ENCODE assay signal across 12 mouse cellular contexts in the genomic region with DNA sequence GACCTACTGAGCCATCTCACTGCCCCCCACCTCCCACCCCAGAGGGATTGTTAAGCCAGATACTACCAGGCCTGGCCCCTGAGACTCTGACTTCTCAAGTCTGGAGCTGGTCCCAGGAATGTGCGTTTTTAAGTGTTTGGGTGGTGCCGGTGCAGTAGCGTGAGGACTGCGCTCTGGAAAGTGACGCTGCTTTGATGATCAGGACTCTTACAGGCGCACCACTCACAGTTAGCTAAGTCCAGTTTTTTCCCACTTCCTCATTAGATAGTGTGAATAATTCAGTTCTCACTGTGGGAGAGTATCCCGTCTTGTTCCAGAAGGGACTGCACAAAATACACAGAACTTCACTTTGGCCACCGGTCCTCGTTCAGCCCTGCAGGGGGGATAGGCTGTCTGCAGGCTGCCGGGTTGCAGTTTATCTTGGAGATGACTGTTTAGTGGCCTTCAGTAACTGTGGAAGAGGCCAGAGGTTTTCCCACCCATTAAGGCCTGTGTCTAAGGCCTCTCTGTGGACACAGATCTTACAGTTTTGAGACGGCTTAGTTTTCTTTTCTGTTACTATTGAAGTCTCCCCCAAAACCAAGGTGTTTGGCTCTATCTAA.
A peak's percentile ranks its signal among the peaks of the same experiment; 100 is the strongest.
DNase-seq lines count a peak whose midpoint lies in the region; ATAC-seq and TF ChIP-seq lines count a peak whose summit lies in the region.
"Had no signal": no experiment of that assay in that cellular context is flagged by ENCODE, and none has a peak within 500 bp of the region (broad histone marks: within the 10 kb centered on the region; RNA-seq: fewer than 3 reads in every experiment).

No protein-coding gene starts in this region.

- no peak overlapping the region for H3K4me2 ChIP-seq in forebrain, embryonic 12.5 days
- H3K4me2 ChIP-seq in lung, embryonic 15.5 days = no peak overlapping the region
- H3K4me2 ChIP-seq in stomach, postnatal 0 days (replicated peaks; ENCODE audit: low read depth) = no peak overlapping the region
- H3K4me2 ChIP-seq: liver, embryonic 13.5 days had no signal

- TF ChIP-seq CTCF in lung, adult 2 months (IDR thresholded peaks at IDR 0.05; ENCODE audit: insufficient read depth, low read length) = no peak
- TF ChIP-seq CTCF in stomach, postnatal 0 days (IDR thresholded peaks at IDR 0.05; ENCODE audit: low read depth) = no peak
- no peak for TF ChIP-seq CTCF in thymus, adult 2 months (IDR thresholded peaks at IDR 0.05; ENCODE audit: borderline replicate concordance, control insufficient read depth, extremely low read depth, insufficient read depth, low read length, poor library complexity)

- TF ChIP-seq EP300 in stomach, postnatal 0 days (optimal IDR thresholded peaks at IDR 0.05) = no peak

- peaks cover 75% of the 10 kb centered on the region for H3K36me3 ChIP-seq in forebrain, embryonic 10.5 days (replicated peaks)
- H3K36me3 ChIP-seq in forebrain, embryonic 12.5 days (replicated peaks) = peaks cover 44% of the 10 kb centered on the region
- peaks cover 28% of the 10 kb centered on the region for H3K36me3 ChIP-seq in lung, embryonic 15.5 days
- H3K36me3 ChIP-seq in stomach, postnatal 0 days (ENCODE audit: control insufficient read depth, insufficient read depth, low read length) = no peaks in the 10 kb centered on the region; the same call in 1 of the 2 replicates
- no peaks in the 10 kb centered on the region for H3K36me3 ChIP-seq in thymus, adult 2 months (ENCODE audit: control insufficient read depth, insufficient read depth, low read length)

- no peak for DNase-seq in forebrain, embryonic 10.5 days (ENCODE audit: extremely low spot score, low spot score)
- DNase-seq in lung, adult 2 months = no peak
- peak; percentile 43 for DNase-seq in heart, postnatal 4 days
- no peak for DNase-seq in stomach, postnatal 0 days (ENCODE audit: low spot score)
- no peak for DNase-seq in thymus, adult 2 months
- no peak for DNase-seq in natural killer cell, adult 2 months (ENCODE audit: low spot score in 2 of 2)
- DNase-seq: kidney, adult 9 months; liver, embryonic 13.5 days; thymus, postnatal 25 days had no signal

- ATAC-seq in forebrain, embryonic 12.5 days (ENCODE audit: low FRiP score) = no peak
- ATAC-seq in lung, embryonic 15.5 days (ENCODE audit: borderline replicate concordance, extremely low read depth, low FRiP score, low TSS enrichment) = peak; percentile 44; the same call in 1 of the 2 replicates
- 0 out of 2 replicates have a peak, but pooled peaks have one; percentile 35 for ATAC-seq in stomach, postnatal 0 days (ENCODE audit: low FRiP score, low TSS enrichment)
- ATAC-seq: forebrain, embryonic 14.5 days had no signal

- WGBS in forebrain, embryonic 10.5 days = 81% methylated on average over 11 of the region's 11 CpGs
- 69% methylated on average over 11 of the region's 11 CpGs for WGBS in forebrain, embryonic 12.5 days
- WGBS in lung, embryonic 15.5 days = 25% methylated on average over 11 of the region's 11 CpGs
- WGBS in lung, adult 2 months = 50% methylated on average over 11 of the region's 11 CpGs
- WGBS in stomach, postnatal 0 days = 48% methylated on average over 11 of the region's 11 CpGs
- WGBS in thymus, adult 2 months = 87% methylated on average over 11 of the region's 11 CpGs

- H3K27me3 ChIP-seq in forebrain, embryonic 10.5 days (ENCODE audit: poor library complexity, severe bottlenecking) = no peaks in the 10 kb centered on the region
- H3K27me3 ChIP-seq in forebrain, embryonic 12.5 days = no peaks in the 10 kb centered on the region
- no peaks in the 10 kb centered on the region for H3K27me3 ChIP-seq in lung, embryonic 15.5 days
- no peaks in the 10 kb centered on the region for H3K27me3 ChIP-seq in stomach, postnatal 0 days (ENCODE audit: control insufficient read depth, insufficient read depth, low read length)
- no peaks in the 10 kb centered on the region for H3K27me3 ChIP-seq in thymus, adult 2 months (ENCODE audit: control insufficient read depth, insufficient read depth, low read length)
- H3K27me3 ChIP-seq: liver, embryonic 13.5 days had no signal

- H3K27ac ChIP-seq in forebrain, embryonic 10.5 days = peak overlapping the region; percentile 54; the same call in 1 of the 2 replicates
- H3K27ac ChIP-seq in forebrain, embryonic 12.5 days = no peak overlapping the region
- peak overlapping the region; percentile 29; the same call in 1 of the 2 replicates for H3K27ac ChIP-seq in lung, embryonic 15.5 days
- H3K27ac ChIP-seq in stomach, postnatal 0 days (replicated peaks) = no peak overlapping the region
- no peak overlapping the region for H3K27ac ChIP-seq in thymus, adult 2 months (ENCODE audit: control insufficient read depth, insufficient read depth, low read length)
- H3K27ac ChIP-seq: liver, embryonic 13.5 days had no signal

- no peak overlapping the region for H3K4me3 ChIP-seq in forebrain, embryonic 10.5 days
- H3K4me3 ChIP-seq in forebrain, embryonic 12.5 days (replicated peaks) = no peak overlapping the region
- H3K4me3 ChIP-seq in lung, embryonic 15.5 days = no peak overlapping the region
- no peak overlapping the region for H3K4me3 ChIP-seq in lung, adult 2 months (replicated peaks; ENCODE audit: extremely low read depth, low read depth, low read length)
- H3K4me3 ChIP-seq in stomach, postnatal 0 days (ENCODE audit: low read depth, low read length) = no peak overlapping the region
- H3K4me3 ChIP-seq in thymus, adult 2 months (ENCODE audit: control insufficient read depth, insufficient read depth, low read length) = no peak overlapping the region
- H3K4me3 ChIP-seq: liver, embryonic 13.5 days had no signal

- no peak for TF ChIP-seq POLR2A in lung, adult 2 months (IDR thresholded peaks at IDR 0.05; ENCODE audit: borderline replicate concordance, extremely low read depth, low read depth, low read length)
- TF ChIP-seq POLR2A in thymus, adult 2 months (IDR thresholded peaks at IDR 0.05; ENCODE audit: control insufficient read depth, extremely low read depth, insufficient read depth, low read length, poor library complexity) = no peak

- H3K9ac ChIP-seq in forebrain, embryonic 12.5 days = no peak overlapping the region
- H3K9ac ChIP-seq in lung, embryonic 15.5 days = no peak overlapping the region
- H3K9ac ChIP-seq in stomach, postnatal 0 days (ENCODE audit: low read length) = no peak overlapping the region
- H3K9ac ChIP-seq: liver, embryonic 13.5 days had no signal

- H3K4me1 ChIP-seq in forebrain, embryonic 10.5 days = peaks cover 61% of the 10 kb centered on the region
- peaks cover 28% of the 10 kb centered on the region for H3K4me1 ChIP-seq in forebrain, embryonic 12.5 days
- peaks cover 42% of the 10 kb centered on the region for H3K4me1 ChIP-seq in lung, embryonic 15.5 days
- peaks cover 10% of the 10 kb centered on the region for H3K4me1 ChIP-seq in lung, adult 2 months (ENCODE audit: control insufficient read depth, insufficient read depth, low read length)
- 0 out of 2 replicates have a peak, but pooled peaks cover 3% of the 10 kb centered on the region for H3K4me1 ChIP-seq in stomach, postnatal 0 days (replicated peaks; ENCODE audit: control insufficient read depth, insufficient read depth)
- peaks cover 3% of the 10 kb centered on the region; the same call in 1 of the 2 replicates for H3K4me1 ChIP-seq in thymus, adult 2 months (replicated peaks; ENCODE audit: control insufficient read depth, insufficient read depth, low read length)

- H3K9me3 ChIP-seq in forebrain, embryonic 10.5 days = peaks cover 5% of the 10 kb centered on the region
- peaks cover 4% of the 10 kb centered on the region; the same call in 1 of the 2 replicates for H3K9me3 ChIP-seq in forebrain, embryonic 12.5 days
- H3K9me3 ChIP-seq in lung, embryonic 15.5 days = no peaks in the 10 kb centered on the region
- H3K9me3 ChIP-seq in stomach, postnatal 0 days (ENCODE audit: control insufficient read depth, low read length) = no peaks in the 10 kb centered on the region; the same call in 1 of the 2 replicates
- H3K9me3 ChIP-seq: liver, embryonic 13.5 days had no signal

Comparison
In these comparisons a context has a peak if more than half of its experiments do, and no peak if none do; other contexts are left out.
1. H3K27ac ChIP-seq: peak in forebrain, embryonic 10.5 days (single experiment) and lung, embryonic 15.5 days (single experiment); none in forebrain, embryonic 12.5 days (single experiment), stomach, postnatal 0 days (single experiment) and thymus, adult 2 months (single experiment).